Mouse (Mus musculus): ENCODE data around the gene Nosip.
"Not testable (repeated sequence)": the region's sequence is repeated elsewhere in the genome, so short reads cannot be mapped to it uniquely, and the experiment has no call there.

The Nosip gene

GRCm38 (mm10) chr7:45062239-45062835 lies at the start of gene Nosip, which contains the start of gene Prrg2:
Nosip (plus strand) TSS chr7:45062429.
Prrg2 (minus strand) TSS chr7:45062677.
- DNase-seq (ENCODE audit: low spot score in 2 of 2): peak; percentile 94 to 96

GRCm38 (mm10) chr7:45012824-45013223 lies 49.4 kb upstream of the Nosip start:
- DNase-seq (ENCODE audit: low spot score in 2 of 2): no peak

DNA sequence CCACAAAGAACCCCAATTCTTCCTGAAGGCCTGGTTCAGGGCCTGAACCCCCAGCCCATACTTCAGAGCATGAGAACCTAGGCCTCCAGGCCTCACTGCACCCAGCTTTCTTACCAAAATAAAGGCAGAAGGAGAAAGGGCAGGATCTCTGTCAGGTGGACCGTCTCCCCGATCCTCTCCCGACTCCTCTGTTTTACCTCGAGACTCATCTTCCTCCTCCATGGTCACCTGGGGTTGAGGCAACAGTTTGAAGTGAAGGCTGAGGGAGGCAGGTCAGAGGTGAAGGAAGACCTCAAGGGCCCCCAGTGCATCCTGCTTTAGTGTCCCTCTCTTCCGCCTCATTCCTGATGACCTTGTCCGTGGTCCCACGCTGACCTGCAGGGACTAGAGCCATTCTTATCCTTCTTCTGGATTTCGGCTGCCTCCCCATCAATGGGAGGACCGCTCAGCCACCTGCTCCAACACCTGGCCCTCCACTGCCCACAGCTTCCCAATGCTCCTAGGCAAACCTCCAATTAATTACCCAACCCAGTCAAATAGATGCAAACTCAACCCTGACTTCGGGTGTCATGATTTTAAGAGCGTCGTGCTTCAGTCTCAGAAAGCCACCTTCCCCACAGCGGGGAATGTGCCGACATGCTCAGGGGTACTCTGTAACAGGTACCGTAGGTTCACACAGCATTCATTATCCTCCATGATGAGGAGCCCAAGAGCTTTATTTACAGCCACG lies 48.7 kb upstream of the Nosip start:
- DNase-seq (ENCODE audit: low spot score in 2 of 2): no peak

DNA sequence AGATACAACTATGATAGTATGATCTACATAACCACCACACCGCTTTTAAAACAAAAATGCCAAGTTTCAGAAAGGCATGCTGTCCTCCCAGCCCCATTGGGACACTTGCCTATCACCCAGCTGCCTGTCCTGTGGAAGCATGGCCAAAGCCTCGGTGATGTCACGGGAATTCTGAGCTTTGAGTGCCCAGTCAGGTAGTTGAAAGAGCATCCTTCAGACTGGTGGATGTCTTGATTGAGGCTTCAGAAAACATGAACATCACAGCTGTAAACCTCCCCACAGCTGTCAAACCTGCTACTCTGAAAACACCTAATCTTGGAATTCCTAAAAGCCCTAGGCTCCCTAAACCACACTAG lies 48.2 kb upstream of the Nosip start:
- no peak for DNase-seq (ENCODE audit: low spot score in 2 of 2)

DNA sequence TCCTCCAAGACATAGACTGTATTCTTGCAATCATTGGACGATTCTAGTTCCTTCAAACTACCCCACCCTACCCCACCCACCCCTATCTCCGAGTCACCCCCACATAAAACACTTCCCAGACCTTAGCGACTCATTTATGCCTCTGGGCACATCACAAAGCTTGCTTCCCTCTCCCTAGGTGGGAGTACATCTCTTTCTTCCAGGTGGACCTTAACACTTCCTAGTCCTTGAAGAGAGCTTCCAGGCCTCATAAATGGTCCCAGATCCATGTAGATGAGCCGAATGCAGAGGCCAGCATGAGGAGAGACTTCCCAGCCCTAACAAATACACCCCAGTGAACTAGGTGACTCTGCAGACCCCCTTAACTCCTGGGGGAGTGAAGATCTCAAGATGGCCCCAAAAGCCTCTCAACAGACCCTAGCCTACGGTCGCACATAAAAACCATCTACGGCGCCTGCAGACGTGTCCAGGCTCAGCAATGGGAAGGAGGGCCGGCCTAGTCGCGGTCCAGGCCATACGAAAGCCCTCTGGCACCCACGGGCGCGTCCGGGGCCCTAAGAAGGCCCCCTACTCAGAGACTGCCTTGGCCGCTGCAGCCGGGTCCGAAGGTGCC lies 46.8 kb upstream of the Nosip start:
- no peak for DNase-seq (ENCODE audit: low spot score in 2 of 2)

GRCm38 (mm10) chr7:45015957-45016612 lies 46.1 kb upstream of the Nosip start, which contains the start of gene Scaf1:
Scaf1 (minus strand) TSS chr7:45016363.
- DNase-seq (ENCODE audit: low spot score in 2 of 2): peak; percentile 100

DNA sequence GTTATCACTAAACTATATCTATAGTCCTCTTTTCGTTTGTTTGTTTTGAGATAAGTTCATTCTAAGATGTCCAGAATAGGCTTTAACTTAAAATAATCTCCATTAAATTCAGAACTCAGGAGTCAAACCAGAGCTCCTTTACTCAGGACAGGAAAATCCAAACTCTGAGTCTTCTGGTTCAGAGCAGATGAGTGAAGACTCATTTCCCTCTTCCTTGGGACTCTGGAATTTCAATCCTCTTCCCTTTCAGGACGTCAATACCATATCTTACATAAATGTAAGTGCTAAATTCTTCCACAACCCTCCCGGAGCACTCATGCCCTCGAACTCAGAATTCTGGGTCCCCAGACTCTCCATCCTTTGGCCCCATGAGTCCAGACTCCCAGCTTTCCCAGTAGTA lies 45.5 kb upstream of the Nosip start:
- DNase-seq (ENCODE audit: low spot score in 2 of 2): no peak

DNA sequence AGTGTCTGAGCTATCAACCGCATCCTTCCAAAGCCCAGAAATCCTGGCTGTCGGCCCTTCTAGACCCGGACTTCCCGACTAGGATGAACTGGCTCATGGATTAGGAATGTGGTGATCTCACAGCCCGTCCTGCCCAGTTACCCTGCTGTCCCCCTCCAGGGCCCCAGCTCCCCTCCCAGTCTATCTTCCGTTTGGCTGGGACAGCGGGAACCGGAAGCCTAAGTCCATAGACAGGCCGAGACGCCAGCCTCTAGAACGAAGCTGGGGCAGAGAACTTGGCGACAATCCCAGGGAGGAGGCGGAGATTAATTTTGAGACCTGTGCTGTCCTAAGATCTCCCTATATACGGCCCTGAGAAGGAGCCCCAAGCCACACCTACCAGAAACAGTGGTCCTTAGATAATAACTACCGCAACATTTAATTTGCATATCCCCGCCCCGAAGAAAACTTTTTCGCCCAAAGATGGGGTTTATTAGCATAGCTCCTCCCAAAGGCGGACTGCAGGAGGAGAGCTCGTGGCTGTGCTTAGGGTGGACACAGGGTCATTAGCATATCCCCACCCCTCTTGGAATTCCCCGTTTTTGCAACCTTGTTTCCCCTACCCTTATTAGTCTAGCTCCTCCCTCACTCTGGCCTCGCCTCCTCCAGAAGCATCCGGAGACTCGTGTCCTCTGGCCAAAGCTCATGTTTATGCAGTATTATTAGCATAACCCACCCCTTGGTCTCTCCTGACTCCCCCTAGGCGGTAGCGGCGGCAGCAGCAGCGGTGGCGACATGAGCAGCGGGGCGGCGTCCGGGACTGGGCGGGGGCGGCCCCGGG lies 44.8 kb upstream of the Nosip start, which contains the start of gene Rras:
Gene Rras (plus strand): TSS at position 720 of the 820 bp plus-strand sequence.
- peak; percentile 81 to 87 for DNase-seq (ENCODE audit: low spot score in 2 of 2)

- DNase-seq (ENCODE audit: low spot score in 2 of 2): no peak
Observed at GRCm38 (mm10) chr7:45019031-45019571, 43.1 kb upstream of the Nosip start.

DNA sequence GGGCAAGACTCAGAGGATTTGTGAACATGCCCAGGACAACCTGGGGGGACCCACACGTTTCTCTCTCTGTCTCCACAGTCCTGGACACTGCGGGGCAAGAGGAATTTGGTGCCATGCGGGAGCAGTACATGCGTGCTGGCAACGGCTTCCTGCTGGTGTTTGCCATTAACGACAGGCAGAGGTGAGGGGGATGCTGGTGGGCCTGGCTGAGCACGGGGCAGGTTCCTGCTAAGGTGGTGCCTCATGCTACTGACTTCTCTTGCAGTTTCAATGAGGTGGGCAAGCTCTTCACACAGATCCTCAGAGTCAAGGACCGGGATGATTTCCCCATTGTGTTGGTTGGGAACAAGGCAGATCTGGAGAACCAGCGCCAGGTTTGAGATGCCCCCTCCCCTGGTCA lies 42.0 kb upstream of the Nosip start:
- DNase-seq (ENCODE audit: low spot score in 2 of 2): no peak

GRCm38 (mm10) chr7:45023711-45024110 lies 38.5 kb upstream of the Nosip start:
- DNase-seq (ENCODE audit: low spot score in 2 of 2): not testable (repeated sequence)

- DNase-seq (ENCODE audit: low spot score in 2 of 2): no peak
Observed at GRCm38 (mm10) chr7:45024281-45025248, 37.7 kb upstream of the Nosip start.

DNA sequence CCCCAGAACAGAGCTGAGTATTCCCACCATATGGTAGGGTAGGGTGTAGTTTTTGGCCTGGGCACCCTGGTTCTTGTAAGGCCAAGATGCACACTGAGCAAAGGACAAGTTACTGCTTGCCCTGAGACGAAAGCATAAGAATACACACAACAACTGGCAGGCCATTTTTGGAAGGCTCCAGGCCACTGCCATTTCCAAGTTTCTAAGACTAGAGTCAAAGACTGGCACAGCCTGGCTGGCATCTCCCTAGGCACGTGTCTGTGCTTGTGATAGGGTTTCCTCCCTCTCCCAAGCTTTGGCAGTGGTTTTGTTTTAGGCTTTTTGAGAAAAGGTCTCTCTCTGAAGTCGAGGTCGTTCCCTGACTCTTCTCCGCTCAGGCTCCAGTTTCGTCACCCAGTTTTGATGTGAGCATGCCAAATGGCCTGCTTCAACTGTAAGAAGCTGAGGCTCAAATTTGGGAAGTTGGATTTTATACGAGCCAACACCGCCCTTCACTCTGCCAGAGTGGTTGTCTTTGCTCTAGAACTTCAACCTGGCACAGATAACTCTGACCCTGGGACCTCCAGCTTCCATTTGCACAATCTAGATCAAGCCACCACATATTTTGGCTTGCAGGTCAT lies 36.5 kb upstream of the Nosip start:
- no peak for DNase-seq (ENCODE audit: low spot score in 2 of 2)

- no peak for DNase-seq (ENCODE audit: low spot score in 2 of 2)
Observed at GRCm38 (mm10) chr7:45026256-45026655, 36.0 kb upstream of the Nosip start.

DNA sequence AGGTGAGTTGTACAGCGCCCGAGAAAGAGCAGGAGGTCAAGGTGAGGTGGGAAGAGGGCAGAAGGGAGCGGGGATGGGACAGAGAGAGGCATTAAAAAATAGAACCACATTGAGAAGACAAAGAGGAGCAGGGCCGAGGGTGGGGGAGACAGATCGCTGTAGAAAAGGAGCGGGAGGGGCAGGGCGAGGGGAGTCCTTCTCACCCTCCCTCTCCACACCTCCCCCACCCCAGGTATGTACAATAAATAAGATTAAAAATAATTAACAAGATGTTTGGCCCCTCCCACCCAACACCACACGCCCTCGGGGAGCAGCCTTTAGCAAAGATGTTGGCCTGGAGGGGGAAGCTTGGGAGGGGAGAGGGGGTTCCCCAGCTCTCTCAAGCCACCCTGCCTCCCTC lies 34.5 kb upstream of the Nosip start:
- no peak for DNase-seq (ENCODE audit: low spot score in 2 of 2)

DNA sequence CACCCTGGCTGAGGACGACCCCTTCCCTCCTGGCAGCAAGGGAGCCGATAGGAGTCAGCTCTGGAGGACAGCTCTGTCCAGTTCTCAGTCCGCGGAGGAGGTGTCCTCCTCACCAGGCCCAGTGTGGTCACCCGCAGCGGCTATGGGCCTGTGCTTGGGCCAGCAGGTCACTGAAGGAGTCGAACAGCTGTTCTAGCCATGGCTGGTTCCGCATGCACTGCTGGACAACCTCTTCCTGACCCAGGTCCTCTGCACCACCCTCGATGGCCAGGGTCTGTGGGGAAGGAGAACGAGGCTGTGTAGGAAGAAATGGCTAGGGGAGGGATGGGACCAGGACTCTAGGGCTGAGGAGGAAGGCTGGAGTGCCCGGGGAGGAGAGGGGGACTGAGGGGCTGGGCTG lies 33.9 kb upstream of the Nosip start:
- no peak for DNase-seq (ENCODE audit: low spot score in 2 of 2)

DNA sequence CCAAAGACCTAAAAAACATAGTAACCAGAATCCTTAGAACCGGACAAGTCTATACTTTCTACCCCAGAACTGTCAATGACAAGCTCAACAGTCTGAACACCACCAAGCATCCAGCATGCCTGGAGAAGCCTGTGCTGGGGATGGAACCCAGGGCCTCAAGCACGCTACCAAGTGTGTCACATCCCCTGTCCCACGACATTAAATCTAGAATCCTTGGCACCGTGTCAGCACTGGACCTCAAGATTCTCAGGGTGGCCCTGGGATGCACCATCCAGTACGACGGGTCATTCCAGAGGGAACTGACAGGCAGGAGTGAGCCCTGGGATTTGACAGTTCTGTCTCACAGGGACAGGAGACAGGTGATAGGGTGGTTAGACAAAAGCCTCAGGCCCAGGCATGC lies 32.2 kb upstream of the Nosip start:
- no peak for DNase-seq (ENCODE audit: low spot score in 2 of 2)

GRCm38 (mm10) chr7:45030857-45031256 lies 31.4 kb upstream of the Nosip start:
- no peak for DNase-seq (ENCODE audit: low spot score in 2 of 2)

DNA sequence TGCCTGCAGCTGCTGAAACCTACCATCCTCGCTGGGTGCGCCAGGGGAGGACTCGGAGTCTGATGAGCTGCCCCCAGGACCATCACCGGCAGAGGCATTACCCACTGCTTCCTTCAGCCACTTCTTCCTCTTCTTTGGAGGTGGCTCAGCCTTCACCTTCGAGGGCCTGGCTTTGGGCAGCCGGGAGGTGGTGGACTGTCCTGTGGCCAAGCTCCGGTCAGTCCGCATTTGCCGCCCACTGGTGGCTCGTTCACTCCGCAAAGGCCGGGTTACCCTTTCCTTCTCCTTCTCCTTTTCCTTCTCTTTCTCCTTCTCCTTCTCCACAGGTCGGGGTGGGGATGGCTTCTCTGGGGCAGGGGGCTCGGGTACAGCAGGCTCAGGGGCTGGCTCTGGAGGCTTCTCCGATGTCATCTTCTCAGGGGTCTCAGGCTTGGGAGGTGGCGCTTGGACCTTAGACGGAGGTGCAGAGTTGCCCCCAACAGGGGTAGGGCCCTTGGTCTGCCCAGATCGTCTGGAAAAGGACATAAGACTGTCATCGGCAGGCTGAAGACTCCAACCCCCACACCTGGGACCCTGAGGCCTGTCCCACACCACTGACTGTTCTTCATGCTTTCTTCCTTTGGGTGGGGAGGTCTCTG lies 28.4 kb upstream of the Nosip start:
- DNase-seq (ENCODE audit: low spot score in 2 of 2): no peak
